Mouse (Mus musculus) liver, embryonic 11.5 days (tissue): ENCODE results near the gene Ncbp2. TPM values are rescaled to one million over a fixed set of nuclear protein-coding genes. Genes with fewer than 3 reads are reported as not detected.

Experiments used
- ATAC-seq: fragments of 200-750 bp; cut with Nextera tagmentation; replicated peaks from 2 replicates; pipeline ENCODE4 v1.8.0; 2017; ENCODE audit warnings: moderate number of reproducible peaks, mild to moderate bottlenecking, moderate TSS enrichment, moderate library complexity; ENCODE audit not compliant: low FRiP score
- DNase-seq: peaks from one replicate; pipeline ENCODE4 v3.0.0-alpha.2; 2017; ENCODE audit warnings: low spot score
- H3K27ac ChIP-seq: fragments of 300-500 bp; sonication (generic); 2 replicates; pipeline ENCODE4 v1.5.1; 2014; ENCODE audit warnings: mild to moderate bottlenecking, low read depth, low read length, control low read depth
- H3K27me3 ChIP-seq: fragments of 300-500 bp; sonication (generic); replicated peaks from 2 replicates; pipeline ENCODE4 v1.6.1; 2014; ENCODE audit warnings: low read length, mixed read lengths; ENCODE audit not compliant: control insufficient read depth, insufficient read depth
- H3K36me3 ChIP-seq: fragments of 300-500 bp; sonication (generic); 2 replicates; pipeline ENCODE4 v1.6.1; 2014; ENCODE audit warnings: mild to moderate bottlenecking, low read length, moderate library complexity, mixed read lengths; ENCODE audit not compliant: control insufficient read depth, insufficient read depth
- H3K4me1 ChIP-seq: fragments of 300-500 bp; sonication (generic); replicated peaks from 2 replicates; pipeline ENCODE4 v1.6.1; 2014; ENCODE audit warnings: low read length, mixed read lengths; ENCODE audit not compliant: control insufficient read depth, insufficient read depth
- H3K4me2 ChIP-seq: fragments of 300-500 bp; sonication (generic); 2 replicates; pipeline ENCODE4 v1.6.1; 2014; ENCODE audit warnings: mild to moderate bottlenecking, control low read depth, moderate library complexity
- H3K4me3 ChIP-seq: fragments of 300-500 bp; sonication (generic); 2 replicates; pipeline ENCODE4 v1.5.1; 2014; ENCODE audit warnings: low read depth, low read length, control low read depth
- H3K9ac ChIP-seq: fragments of 300-500 bp; sonication (generic); 2 replicates; pipeline ENCODE4 v1.6.1; 2014; ENCODE audit warnings: low read depth, low read length, control low read depth
- H3K9me3 ChIP-seq: fragments of 300-500 bp; sonication (generic); 2 replicates; pipeline ENCODE4 v1.6.1; 2016; ENCODE audit warnings: low read length, inconsistent platforms, mixed read lengths; ENCODE audit not compliant: control insufficient read depth
- WGBS: fragments of 180-500 bp; shearing (Covaris S2); extraction: QIAGEN DNeasy Blood & Tissue Kit; methylation state at CpG from one replicate; pipeline ENCODE4 v1.1.7; 2014; 5-methylcytosine and 5-hydroxymethylcytosine counted together
- polyA plus RNA-seq: library from polyadenylated mRNA; unstranded; fragments of >200 nt; fragmentation: Nextera tagmentation; extraction: Ambion mirVana; gene quantifications from 2 replicates; pipeline ENCODE4 v1.2.1, GENCODE M21; 2014

The Ncbp2 gene
- polyA plus RNA-seq, 1 experiment from 2014 or later: 93.5 TPM

DNA sequence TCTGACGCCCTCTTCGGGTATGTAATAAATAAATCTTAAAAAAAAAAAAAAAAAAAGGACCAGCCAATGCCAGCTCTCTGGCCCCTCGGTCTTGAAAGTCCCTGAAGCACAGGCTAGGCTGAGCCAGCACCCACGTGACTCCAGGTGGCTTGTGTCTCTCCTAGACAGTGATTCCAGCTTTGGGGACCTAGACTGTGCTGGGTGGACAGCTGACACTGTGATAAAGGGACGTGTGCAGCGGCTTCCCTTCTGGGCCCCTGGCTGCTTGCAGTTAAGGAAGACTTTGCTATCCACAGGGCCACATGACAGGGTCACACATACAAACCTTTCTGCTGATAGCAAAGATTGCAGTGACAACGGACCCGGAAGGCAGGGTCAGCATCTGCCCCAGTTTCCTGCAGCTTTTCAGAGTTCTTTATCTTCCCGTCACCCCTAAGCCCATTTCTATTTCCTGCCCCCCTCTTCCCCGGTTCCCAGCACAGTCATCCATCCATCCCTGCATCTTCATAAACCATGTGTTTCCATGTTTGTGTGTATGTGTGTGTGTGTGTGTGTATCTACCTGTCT, 37.9 kb upstream of the Ncbp2 start:
- Histone ChIP-seq H3K4me3 (no peak overlapping the region), H3K4me1 (peaks cover 3% of the 10 kb centered on the region), H3K36me3 (no peaks in the 10 kb centered on the region), H3K4me2 (no peak overlapping the region), H3K27ac (no peak overlapping the region), H3K27me3 (no peaks in the 10 kb centered on the region), H3K9me3 (no peaks in the 10 kb centered on the region), H3K9ac (no peak overlapping the region)
- DNase-seq (no peak), ATAC-seq (no peak)
- 42% methylated on average over 10 of the region's 10 CpGs for WGBS

DNA sequence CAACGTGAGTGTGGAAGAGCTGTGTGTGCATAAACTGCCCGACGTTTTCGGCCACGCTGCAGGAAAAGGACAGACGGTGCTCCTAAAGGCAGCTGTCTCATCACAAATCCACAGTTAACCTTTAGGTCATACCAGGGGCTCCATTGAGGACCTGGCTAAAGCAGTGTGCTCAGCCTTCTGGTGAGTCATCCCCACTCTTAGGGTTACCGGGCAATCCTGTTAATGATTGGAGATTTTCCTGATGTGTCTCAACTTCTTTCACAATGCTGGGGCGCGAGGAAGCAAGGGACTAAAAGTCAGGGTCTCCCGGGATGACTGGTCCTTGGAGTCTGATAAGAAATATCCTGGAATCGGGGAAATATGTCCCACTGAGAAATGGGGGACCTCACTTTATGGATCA, 30.5 kb upstream of the Ncbp2 start:
- DNase-seq (no peak), ATAC-seq (no peak)
- Histone ChIP-seq H3K27ac (no peak overlapping the region), H3K9me3 (no peaks in the 10 kb centered on the region), H3K36me3 (no peaks in the 10 kb centered on the region), H3K9ac (peak overlapping the region; percentile 49; the same call in 1 of the 2 replicates), H3K4me1 (no peaks in the 10 kb centered on the region; the same call in 1 of the 2 replicates), H3K27me3 (no peaks in the 10 kb centered on the region), H3K4me2 (peak overlapping the region; percentile 56), H3K4me3 (0 out of 2 replicates have a peak overlapping the region, but pooled peaks have one; percentile 19)
- WGBS: 63% methylated on average over 11 of the region's 11 CpGs

DNA sequence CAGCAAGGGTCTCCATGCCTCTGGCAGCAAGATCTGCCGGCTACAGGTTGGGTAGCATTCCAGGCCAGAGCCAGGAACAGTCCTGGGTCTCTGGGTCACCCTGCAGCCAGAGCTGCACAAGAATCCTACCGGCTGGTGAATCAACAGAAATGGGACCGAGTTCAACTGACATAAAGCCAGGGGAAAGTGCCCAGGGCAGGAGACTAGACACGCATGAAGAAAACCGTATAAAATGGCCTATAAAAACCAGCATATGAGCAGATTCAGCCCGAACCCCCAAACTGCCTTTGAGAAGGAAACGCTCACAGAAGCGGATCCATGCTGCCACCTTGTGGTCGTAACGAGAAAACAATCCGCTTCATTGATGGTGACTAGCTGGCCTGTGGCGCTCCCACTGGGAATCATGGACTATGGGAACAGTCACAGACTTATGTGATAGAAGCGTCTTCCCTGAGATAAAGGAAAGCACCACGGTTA, 30.0 kb upstream of the Ncbp2 start:
- H3K9me3 ChIP-seq: no peaks in the 10 kb centered on the region
- DNase-seq (peak; percentile 74), ATAC-seq (no peak)
- H3K36me3 ChIP-seq: no peaks in the 10 kb centered on the region
- H3K27me3 ChIP-seq: no peaks in the 10 kb centered on the region
- H3K4me1 ChIP-seq: no peaks in the 10 kb centered on the region; the same call in 1 of the 2 replicates
- H3K27ac ChIP-seq: no peak overlapping the region
- peak overlapping the region; percentile 49 for H3K9ac ChIP-seq
- H3K4me3 ChIP-seq: 0 out of 2 replicates have a peak overlapping the region, but pooled peaks have one; percentile 19
- peak overlapping the region; percentile 56 for H3K4me2 ChIP-seq
- 4% methylated on average over 14 of the region's 14 CpGs for WGBS

DNA sequence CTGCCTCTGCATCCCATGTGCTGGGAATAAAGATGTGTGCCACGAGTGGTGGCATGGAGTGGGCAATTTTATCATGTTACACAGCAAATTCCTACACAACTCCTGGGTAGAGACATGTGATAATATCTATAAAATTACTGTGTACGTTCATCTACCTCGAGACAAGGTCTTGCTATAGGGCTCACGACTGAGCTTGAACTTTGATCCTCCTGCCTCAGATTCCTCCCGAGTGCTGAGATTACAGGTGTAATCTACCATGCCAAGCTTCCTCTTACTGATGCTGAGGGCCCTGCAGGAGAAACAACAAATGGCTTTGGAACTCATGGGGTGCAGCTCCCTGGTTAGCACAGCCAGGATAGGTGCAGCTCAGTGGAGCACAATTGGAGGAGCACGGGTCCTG, 23.9 kb upstream of the Ncbp2 start:
- no peak overlapping the region for H3K27ac ChIP-seq
- H3K4me1 ChIP-seq: no peaks in the 10 kb centered on the region
- no peaks in the 10 kb centered on the region for H3K27me3 ChIP-seq
- DNase-seq (no peak), ATAC-seq (no peak)
- H3K36me3 ChIP-seq: no peaks in the 10 kb centered on the region
- H3K4me3 ChIP-seq: no peak overlapping the region
- H3K9ac ChIP-seq: no peak overlapping the region
- no peaks in the 10 kb centered on the region for H3K9me3 ChIP-seq
- no peak overlapping the region for H3K4me2 ChIP-seq
- 82% methylated on average over 6 of the region's 6 CpGs for WGBS

DNA sequence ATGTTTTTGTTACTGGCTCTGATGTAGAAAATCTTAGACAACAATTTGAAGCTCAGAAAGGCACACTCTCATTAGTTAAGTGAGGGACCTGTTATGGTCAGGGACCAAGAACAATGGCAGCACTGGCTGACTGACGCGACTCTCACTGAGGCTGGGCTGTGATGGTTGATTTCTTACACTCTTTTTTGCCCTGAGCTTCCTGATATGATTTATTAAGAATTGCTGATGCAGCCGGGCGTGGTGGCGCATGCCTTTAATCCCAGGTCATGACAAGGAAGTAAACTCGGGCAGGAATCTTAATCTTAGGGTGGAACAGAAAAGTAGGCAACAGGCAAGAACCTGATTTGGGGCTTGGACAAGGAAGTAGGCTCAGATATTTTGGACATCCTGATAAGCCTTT, 22.2 kb upstream of the Ncbp2 start:
- Histone ChIP-seq H3K36me3 (no peaks in the 10 kb centered on the region), H3K27me3 (0 out of 2 replicates have a peak, but pooled peaks cover 3% of the 10 kb centered on the region), H3K4me2 (no peak overlapping the region), H3K4me3 (no peak overlapping the region), H3K27ac (no peak overlapping the region), H3K9me3 (no peaks in the 10 kb centered on the region), H3K9ac (no peak overlapping the region), H3K4me1 (no peaks in the 10 kb centered on the region)
- no peak for DNase-seq
- no peak for ATAC-seq
- 79% methylated on average over 6 of the region's 6 CpGs for WGBS

DNA sequence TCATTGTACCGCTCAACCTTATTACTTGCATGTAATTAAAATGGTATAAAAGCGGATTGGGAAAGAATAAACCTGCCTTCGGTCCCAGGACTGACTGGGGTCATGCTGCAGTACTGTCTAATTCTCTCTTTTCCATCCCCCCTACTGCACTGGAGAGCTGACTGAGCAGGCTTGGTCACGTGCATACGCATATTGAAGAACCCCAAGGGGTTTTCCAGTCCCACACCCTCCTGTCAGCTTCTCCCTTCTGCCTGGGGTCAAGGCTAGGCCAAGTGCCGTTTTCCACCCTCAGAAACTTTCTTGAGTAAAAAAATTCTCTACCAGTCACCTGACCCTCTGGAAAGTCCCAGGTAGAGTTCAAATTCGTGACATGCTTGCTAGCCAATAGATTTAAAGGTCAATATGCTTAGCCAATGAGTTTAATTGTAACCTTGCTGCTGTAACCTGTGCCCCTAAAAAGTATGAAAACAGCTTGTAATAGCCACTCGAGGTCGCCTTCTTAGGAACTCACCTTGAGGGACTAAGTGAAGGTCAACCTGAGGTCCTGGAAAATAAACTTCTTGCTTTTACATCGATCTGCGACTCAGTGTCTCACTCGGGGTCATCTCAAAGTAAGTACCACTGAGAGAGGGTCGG, 21.6 kb upstream of the Ncbp2 start:
- Histone ChIP-seq H3K4me1 (no peaks in the 10 kb centered on the region), H3K27ac (no peak overlapping the region), H3K9me3 (no peaks in the 10 kb centered on the region), H3K4me2 (no peak overlapping the region), H3K9ac (no peak overlapping the region), H3K4me3 (no peak overlapping the region), H3K36me3 (no peaks in the 10 kb centered on the region), H3K27me3 (peaks cover 3% of the 10 kb centered on the region; the same call in 1 of the 2 replicates)
- 77% methylated on average over 13 of the region's 13 CpGs for WGBS
- DNase-seq: no peak
- ATAC-seq: no peak

DNA sequence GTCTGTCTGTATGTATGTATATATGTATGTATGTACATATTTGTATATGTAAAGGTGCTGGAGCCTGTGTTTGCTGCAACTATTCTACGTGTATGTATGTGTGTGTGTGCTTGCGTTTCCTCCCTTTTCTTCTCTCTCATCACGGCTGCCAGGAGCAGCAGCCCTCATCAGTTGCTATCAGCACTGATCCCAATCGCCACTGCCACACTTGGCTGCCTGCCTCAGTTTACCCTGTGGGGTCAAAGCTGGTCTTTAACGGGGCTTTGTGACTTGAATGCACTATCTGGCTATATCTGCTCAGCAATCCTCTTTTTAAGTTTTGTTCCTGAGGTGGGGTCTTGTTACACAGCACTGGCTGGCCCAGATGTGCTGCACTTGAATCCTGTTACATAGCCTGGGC, 20.9 kb upstream of the Ncbp2 start:
- Histone ChIP-seq H3K4me3 (no peak overlapping the region), H3K9ac (no peak overlapping the region), H3K27ac (no peak overlapping the region), H3K4me1 (no peaks in the 10 kb centered on the region), H3K27me3 (peaks cover 3% of the 10 kb centered on the region; the same call in 1 of the 2 replicates), H3K36me3 (no peaks in the 10 kb centered on the region), H3K9me3 (no peaks in the 10 kb centered on the region), H3K4me2 (no peak overlapping the region)
- WGBS: 81% methylated on average over 5 of the region's 5 CpGs
- DNase-seq (no peak), ATAC-seq (no peak)

DNA sequence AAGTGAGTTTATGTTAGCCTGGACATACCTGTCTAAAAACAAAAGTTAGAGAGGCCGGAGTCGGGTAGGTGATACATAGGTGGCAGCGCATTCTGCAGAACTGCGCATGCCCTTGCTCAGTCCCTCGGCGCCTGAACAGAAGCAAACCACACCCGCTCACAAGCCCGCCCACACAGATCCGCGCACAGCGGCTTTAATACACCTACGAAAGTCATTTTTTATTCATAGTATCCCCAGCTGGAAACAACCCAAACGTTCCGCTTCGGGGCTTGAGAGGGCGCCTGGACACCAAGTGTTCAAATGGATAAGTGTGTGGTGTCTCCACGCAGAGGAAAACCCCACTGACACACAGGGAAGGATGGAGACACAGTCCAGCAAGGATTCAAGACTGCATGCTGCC, 17.0 kb upstream of the Ncbp2 start:
- Histone ChIP-seq H3K4me3 (no peak overlapping the region), H3K9ac (no peak overlapping the region), H3K36me3 (no peaks in the 10 kb centered on the region), H3K27me3 (peaks cover 40% of the 10 kb centered on the region), H3K4me1 (peaks cover 7% of the 10 kb centered on the region), H3K27ac (no peak overlapping the region), H3K4me2 (peak overlapping the region; percentile 7; the same call in 1 of the 2 replicates), H3K9me3 (no peaks in the 10 kb centered on the region)
- WGBS: 57% methylated on average over 17 of the region's 17 CpGs
- ATAC-seq (no peak), DNase-seq (no peak)

DNA sequence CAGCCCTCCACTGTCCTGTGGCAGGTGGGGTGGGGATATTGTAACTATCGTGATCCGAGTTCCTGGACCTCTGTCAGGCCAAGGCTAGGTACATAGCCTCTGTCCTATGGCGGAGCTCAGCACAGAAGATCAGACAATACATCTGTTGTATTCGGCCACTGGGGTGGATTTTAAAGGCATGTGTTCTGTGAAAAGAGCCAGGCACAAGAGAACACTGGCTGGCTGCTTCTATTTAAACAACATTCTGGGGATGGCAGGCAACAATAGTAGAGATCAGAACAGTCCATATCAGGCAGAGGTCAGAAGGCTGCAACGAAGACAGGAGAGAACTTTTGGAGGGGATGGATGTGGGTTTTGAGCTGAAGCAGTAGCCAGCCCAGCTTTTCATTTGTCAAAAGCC, 16.1 kb upstream of the Ncbp2 start:
- 73% methylated on average over 5 of the region's 5 CpGs for WGBS
- Histone ChIP-seq H3K4me3 (no peak overlapping the region), H3K9ac (no peak overlapping the region), H3K4me1 (peaks cover 7% of the 10 kb centered on the region), H3K36me3 (no peaks in the 10 kb centered on the region), H3K4me2 (peak overlapping the region; percentile 98; the same call in 1 of the 2 replicates), H3K27ac (no peak overlapping the region), H3K27me3 (peaks cover 43% of the 10 kb centered on the region), H3K9me3 (no peaks in the 10 kb centered on the region)
- ATAC-seq (no peak), DNase-seq (no peak)
